Mouse (Mus musculus): Measurements from ENCODE around the gene Mfsd9.
"Not testable (repeated sequence)": the region's sequence is repeated elsewhere in the genome, so short reads cannot be mapped to it uniquely, and the experiment has no call there.

Gene Mfsd9

DNA sequence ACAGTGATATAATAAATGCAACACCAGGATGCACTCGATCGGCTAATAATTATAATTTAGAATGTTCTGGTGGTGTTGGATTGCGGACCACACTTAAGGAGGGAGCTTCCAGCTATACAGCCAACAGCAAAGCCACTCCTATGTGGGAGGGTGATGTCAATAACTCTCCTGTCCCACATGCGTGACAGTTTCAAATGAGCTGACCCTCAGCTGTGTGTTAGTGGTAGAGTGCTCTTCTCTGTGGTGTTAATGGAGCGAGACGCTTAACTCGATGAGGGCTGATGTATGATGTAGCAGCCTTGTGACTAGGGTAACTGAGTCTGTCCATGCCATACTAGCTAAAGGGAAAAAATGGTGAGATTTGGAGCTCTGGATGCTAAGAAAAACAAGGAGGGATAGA lies 7.0 kb downstream of the Mfsd9 start:
- DNase-seq (ENCODE audit: low spot score), result no peak

DNA sequence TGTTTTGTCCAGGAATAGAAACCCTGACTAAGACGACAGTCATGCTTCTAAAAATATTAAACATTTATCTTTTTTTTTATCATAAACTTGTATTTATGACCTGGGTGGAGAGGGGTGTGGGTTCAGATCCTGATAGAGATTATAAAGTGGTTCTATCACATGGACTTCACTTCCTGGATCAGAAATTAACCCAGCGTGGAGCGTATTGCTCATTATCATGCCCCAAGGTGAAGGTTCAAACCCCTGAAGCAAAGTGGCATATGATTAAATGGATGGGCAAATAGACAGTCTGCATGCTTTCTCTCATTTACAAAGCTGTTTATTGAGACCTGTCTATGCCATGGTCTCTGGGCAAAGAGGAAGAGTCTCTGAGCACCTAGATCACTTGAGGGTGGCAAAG lies 13.7 kb downstream of the Mfsd9 start:
- no peak for DNase-seq (ENCODE audit: low spot score)

DNA sequence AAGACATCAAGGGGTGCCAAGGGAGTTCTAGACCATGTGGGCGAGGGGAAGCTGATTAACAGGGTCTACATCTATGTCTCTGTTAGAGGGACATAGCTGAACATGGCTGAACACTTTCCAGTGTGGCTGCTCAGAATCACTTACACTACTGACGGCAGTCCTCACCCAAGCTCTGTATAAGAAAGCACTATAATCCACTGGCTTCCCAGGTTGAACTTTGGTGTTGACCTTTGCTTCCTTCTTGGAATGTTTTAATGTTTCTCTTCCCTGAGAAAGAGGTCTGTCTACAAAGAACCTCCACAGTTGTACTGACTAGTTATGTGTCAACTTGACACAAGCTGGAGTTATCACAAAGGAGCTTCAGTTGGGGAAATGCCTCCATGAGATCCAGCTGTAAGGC lies 14.4 kb downstream of the Mfsd9 start:
- no peak for DNase-seq (ENCODE audit: low spot score)

DNA sequence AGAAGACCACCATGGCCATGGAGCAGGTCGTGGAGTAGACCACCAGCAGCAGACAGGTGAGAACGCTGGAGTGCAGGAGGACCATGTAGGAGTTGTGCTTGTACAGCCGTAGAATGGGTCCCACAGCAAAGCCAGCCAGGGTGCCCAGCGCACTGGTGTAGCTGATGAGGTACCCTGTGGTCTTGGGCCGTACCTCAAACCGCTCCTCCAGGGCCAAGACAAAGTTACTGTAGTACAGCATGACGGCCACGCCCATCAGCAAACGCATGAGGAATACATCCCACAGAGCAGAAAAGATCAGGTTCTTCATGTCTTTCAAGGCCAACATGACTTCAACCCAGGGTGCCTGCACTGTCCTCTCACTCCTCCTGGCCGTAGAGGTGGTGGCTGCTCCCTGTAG lies 16.4 kb downstream of the Mfsd9 start:
- DNase-seq (ENCODE audit: low spot score), result no peak

DNA sequence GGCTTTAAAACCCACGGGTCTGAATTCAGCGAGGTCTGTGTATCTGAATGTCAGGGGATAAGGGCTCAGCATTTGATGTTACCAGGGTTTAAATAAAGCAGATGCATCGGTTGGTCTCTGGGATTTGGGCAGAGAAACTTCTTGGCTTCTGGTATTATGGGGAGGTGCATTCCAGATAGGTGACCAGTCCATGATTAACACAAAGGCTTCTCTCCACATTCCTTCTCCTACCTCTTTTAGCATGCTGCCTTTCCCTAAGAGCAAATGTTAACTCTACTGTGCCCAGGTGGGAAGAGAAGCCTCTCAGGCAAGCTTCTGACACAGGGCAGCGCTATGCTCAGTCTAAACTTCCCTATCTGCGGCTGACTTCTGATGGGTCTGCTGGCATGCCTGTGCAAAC lies 17.3 kb downstream of the Mfsd9 start:
- DNase-seq (ENCODE audit: low spot score), result no peak

DNA sequence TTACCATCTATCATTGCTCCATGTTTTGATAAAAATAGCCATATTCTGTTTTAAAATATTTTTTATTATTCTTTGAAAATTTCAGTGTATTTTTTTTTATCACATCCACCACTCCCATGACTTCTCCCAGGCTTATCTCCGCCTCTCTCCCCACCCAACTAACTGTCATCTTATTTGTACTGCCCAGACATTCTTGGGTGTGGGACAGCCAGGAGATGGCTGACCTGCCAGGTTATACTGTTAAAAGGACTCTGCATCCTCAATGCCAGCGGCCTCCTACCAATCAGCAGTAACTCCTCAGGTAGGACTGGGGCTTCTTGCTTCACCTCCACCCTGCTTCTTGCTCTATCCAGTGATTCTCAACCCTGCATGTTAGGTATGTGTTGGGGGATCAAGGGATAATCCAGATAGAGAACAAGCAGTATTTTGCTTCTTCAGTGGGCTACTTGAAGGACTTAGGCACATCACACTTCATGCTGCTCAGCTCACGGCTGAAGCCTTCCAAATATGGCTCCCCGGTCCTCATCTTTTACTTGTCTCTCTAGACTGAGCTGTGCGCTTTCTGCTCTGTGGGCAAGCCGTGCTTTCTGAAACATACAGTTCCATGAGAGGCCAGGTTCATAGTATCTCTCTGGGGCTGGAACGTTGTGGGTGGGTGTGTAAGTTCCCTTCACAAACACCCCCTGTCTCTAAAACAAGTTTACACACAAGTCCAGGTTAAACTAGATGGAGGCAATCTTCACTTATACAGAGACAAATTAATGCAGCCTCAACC lies 19.1 kb downstream of the Mfsd9 start:
- DNase-seq (ENCODE audit: low spot score), result no peak

DNA sequence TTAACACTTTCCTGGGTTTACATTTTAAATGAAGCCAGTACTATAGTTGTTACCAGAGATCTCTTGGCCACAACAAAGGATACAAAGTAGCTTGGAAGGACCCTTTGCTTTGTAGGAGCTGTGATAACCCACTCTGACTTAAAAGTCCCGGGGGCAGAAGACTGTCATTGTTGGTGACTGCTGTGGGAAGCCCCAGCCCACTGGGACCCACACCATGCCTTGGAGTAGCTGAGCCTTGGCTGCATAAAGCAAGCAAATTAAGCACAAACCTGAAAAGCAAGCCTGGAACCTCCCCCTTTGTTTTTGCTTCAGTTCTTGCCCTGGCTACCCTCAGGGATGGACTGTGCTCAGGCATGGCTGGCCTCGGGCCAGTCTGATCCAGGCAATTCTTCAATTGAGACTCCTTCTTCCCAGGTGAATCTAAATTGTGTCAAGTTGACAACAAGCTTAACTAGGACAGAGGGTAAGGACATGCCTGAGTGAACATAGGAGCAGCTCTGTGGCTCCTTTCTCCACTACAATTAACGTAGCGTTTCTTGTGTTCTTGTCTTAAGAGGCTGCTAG lies 21.1 kb downstream of the Mfsd9 start:
- no peak for DNase-seq (ENCODE audit: low spot score)

DNA sequence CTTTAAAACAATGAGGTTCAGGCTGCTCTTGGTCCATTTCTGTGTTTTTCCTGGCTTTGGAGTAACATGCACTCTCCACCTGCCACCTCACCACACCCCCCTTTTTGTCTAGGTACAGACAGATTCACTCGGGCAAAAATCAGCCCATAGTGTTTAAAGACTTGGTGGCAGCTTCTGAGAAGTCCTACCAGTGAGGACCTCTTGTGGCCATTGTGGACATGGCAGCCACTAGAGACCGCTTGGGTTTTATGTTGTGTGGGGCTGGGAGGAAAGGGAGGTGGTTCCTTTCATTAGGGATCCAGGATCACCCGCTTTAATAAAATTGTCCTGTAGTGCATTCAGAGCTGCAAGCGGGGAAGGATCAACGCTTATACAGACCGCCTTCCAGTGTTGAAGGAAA lies 21.9 kb downstream of the Mfsd9 start:
- peak; percentile 52 for DNase-seq (ENCODE audit: low spot score)

DNA sequence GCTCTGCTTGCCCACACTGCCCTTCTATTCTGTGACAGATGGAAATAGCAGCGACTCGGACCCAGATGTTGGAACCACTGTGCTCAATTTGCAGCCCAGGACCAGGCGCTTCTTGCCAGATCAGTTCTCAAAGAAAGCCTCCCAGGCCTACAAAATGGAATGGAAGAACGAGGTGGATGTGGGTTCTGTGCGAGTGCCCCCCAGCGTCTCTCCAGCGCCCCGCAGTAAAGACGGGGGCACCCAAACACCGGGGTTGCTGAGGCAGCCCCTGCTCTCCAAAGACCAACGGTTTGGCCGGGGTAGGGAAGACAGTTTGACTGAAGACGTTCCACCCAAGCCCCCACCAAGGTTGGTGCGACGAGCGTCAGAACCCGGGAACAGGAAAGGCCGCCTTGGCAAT lies 22.9 kb downstream of the Mfsd9 start:
- DNase-seq (ENCODE audit: low spot score), result no peak

DNA sequence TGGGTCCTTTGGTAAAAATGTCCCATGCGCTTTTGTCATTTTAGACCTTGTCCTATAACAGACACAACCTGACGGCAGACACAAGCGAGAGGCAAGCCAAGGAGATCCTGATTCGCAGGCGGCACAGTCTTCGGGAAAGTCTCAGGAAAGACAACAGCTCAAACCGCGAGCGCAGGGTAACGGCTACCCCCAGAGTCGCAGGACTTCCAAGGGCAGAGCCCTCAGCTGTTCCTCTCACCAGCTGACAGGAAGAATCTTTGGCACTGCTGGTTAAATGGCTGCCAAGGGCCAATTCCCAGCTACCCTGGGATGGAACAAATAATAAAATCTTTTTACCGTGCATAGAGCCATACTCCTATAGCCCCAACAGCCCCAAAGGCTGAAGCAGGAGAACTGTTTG lies 25.0 kb downstream of the Mfsd9 start:
- no peak for DNase-seq (ENCODE audit: low spot score)

DNA sequence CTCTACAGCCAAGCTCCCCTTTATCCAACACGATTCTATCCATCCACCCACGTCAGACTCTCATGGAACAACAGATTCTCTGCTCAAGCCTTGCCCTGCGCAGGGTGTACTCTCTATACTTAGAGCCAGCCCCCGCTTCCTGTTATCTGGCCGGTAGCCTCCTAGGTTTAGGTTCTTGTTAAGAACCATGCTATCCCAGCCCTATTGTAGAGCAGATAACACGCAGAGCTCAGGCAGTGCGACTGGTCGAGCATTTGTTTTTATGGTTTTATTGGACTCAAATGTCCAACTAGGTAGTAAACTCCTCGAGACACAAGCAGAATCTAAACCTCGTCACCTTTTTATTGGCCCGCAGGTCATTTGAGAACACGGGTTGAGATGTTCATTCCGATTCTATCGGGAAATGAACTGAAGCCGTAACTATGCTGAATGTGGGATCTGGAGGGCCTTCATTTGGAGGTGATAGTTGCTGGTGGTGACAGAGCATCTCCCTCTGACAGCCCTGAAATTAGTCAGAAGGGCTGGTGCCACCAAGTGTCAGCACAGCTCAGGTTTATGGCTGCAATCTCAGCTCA lies 25.7 kb downstream of the Mfsd9 start:
- DNase-seq (ENCODE audit: low spot score), result no peak

DNA sequence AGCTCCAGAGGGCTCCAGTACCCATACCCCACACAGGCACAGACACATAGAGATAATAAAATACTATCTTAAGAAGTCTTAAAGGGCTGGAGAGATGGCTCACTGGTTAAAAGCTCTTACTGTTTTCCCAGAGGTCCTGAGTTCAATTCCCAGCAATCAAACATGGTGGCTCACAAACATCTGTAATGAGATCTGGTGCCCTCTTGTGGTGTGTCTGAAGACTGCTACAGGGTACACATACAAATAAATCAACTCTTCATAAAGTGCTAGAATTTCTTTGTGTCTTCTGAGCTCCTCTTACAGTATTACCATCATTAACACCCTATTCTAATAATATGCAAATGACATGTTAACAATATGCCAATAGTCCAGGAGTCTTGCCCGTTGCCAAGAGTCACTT lies 26.4 kb downstream of the Mfsd9 start:
- no peak for DNase-seq (ENCODE audit: low spot score)

DNA sequence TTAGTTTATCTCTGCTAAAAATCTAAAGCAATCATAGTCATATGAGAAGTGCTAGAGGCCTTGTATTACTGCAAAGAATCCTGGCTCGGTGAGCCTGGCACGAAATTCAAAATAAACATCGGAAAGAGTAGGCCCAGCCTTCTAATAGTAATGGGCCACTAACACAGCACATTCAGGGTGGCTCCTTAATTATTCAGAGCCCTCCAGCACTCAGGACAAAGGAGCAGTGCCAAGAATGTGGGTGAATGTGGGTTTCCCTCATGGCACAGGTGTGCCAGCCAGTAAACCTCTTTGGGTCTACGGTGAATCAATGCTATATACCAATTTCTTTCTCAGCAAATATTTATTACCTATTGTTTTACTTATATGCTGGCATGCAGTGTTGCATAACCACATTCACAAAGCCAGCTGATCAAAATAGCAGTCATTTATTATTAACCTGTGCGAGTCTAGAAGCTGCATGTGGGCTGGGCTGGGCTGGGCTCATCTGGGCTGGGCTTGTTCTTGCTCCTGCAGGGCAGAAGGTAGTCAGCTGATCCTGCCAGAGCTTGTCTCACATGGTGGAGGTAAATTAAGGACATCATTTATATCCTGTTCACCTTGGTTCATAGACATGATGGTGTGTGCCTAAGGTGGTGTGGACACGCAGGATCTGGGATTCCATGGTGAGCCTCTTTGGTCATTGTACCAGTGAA lies 30.6 kb downstream of the Mfsd9 start:
- no peak for DNase-seq (ENCODE audit: low spot score)

DNA sequence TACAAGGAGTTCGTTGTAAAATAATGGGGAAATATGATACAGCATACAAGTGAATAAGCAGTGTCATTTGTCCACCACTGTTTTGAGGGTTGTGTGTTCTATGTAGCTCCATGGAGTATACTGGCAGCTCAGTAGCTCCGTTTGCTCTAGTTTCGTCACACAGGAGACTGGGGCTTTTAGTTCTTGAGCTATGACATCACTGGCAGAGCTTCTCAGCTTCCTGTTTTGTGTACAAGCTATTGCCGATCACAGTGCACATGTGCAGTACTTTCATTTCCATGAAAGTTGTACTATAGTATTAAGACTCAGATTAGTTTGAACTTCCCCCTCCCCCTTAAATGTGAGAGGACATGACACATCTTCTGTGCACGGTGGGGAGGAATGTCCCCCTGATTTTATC lies 44.4 kb downstream of the Mfsd9 start:
- no peak for DNase-seq (ENCODE audit: low spot score)

DNA sequence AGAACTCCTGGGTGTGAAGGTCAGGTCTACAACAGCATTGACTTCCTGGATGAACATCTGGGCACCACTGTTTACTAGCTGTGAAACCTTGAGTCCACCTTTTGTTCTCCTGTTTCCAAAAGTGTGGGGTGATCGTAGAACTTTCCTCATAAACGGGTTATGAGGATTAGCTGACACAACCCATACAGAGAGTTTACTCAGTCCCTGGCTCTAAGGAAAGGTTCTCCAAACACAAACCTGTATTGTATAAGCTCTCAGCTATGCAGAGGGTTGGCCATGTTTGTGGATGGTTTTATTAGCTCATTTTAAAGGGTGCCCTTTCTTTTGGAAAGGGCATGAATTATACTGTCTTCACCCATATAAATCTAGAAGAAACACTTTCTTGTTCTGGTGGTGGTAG lies 49.7 kb downstream of the Mfsd9 start:
- DNase-seq (ENCODE audit: low spot score), result no peak

DNA sequence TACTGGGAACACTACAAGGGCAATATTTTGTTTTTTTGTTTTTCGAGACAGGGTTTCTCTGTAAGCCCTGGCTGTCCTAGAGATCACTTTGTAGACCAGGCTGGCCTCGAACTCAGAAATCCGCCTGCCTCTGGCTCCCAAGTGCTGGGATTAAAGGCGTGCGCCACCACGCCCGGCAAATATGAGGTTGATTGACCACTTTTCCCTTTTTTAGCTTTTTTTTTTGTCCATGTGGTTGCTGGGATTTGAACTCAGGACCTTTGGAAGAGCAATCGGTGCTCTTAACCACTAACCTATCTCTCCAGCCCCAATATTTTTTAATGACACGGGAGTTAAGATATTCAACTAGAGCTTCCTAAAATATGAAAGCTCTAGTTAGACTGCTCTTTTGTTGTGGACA lies 52.2 kb downstream of the Mfsd9 start:
- DNase-seq (ENCODE audit: low spot score), result not testable (repeated sequence)

DNA sequence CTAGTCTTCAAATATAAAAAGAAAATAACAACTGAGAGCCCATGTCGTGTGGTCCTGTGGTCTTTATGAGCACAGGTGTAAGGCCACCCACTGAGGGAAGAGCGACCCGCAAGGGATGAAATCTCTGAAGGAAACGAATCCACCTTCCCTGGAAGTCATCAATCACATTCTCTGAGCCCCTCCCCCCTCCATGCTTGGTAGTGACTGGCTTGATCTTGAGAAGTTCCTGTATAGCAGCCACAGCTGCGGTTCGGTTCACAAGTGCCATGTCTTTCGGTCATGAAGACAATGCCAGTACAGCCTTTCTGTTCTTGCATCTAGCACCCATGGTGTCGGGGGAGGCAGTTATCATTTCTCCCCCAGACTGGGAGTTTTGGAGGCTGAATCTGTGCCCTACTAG lies 52.8 kb downstream of the Mfsd9 start:
- no peak for DNase-seq (ENCODE audit: low spot score)

DNA sequence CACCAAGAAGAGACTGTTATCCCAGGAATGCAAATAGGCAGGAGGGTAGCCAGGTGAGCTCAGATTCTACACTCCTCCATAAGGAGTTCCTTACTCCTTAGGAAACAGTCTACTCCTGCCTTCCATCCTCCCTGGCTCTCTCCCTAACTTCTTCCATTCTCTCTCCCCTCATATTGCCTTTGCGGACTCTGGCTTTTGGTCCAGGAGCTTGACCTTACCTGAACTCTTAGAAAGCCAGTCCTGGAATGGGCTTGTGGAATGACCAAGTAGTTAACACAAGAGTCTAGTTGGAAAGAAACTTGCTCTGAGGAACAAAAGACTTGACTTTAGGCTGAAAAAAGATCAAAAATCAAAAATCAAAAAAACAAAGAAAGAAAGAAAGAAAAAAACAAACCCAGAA lies 61.9 kb downstream of the Mfsd9 start:
- DNase-seq (ENCODE audit: low spot score), result no peak

DNA sequence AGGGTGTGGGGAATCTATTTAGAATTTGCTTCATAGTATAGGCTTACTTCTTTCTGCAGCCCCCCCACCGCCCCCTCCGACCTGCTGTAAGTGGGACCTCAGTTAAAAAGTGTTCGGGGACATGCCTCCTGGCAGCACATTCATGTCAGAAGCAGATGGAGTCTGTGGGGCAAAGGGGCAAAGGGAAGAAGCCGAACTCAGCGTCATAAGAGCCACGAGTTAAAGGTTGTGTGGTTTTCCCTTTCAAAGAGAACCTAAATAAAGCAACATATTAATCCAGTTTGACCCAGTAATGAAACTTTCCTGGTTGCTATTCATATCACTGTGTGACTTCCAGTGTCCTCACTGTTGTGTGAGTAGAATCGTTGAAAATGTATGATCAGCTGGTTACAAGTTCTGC lies 63.1 kb downstream of the Mfsd9 start:
- no peak for DNase-seq (ENCODE audit: low spot score)

DNA sequence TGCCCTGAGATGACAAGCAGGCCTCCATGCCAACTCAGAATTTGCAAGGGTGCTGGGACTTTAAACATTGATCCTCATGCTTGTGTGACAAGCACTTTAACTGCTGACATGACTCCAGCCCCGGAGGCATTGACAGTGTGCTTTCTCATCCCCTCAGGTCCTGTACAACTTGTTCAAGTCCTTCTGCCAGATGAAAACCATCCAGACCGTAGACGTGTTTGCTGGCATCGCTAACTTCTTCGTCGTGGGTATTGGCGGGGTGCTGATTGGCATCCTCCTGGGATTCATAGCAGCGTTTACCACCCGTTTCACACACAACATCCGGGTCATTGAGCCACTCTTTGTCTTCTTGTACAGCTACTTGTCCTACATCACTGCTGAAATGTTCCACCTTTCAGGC lies 64.4 kb downstream of the Mfsd9 start:
- no peak for DNase-seq (ENCODE audit: low spot score)

Data from layer of hippocampus, adult 11-12 months (tissue).